Mouse (Mus musculus): Measurements from ENCODE around the gene Icam1.

DNA sequence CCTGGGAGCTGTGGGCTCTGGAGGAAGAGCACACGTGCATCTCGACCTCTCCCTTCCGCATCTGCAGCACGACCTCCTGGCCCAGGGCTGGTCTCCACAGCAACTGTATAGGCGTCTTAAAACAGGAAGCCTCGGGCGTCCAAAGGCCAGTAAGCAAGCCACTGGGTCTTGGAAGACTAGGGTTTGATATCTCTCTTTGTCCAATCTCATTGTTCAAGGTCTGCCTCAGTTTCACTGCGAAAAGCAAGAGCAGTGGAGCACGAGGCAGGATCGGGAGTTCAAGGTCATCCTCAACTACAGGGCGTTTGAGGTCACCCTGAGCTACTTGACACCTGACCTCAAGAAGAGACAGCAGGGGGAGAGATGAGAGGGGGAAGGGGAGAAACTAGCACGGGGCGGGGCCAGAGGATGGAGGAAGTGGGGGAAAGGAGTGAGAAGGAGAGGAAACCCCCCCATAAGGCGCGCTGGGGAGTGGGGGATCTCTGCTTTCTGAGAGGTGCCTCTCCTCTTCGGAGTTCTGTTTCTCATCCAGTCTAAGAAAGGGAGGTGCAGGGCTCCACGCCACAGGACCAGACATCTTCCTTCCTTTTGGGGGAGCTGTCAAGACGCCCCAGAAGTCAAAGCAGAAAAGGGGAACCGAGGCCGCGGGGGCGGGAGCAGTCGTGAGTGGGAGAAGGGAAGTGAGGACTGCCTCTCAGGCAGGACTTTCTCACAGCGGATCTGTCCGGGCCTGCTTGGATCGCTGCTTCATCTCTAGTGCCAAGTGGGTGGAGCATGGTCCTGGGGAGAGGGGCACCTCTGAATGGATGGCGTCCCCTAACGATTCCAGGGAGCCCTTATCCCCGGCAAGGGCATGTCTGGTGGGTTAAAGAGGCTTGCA, 854 bp upstream of the Icam1 start:
- TF ChIP-seq CTCF (IDR thresholded peaks at IDR 0.05; ENCODE audit: low read depth) (no peak), EP300 (optimal IDR thresholded peaks at IDR 0.05) (no peak)

All from stomach, postnatal 0 days (tissue).